Mouse (Mus musculus) embryonic facial prominence, embryonic 14.5 days (tissue): ENCODE data around the gene Rint1. TPM values are rescaled to one million over a fixed set of nuclear protein-coding genes. Genes with fewer than 3 reads are reported as not detected.
A peak's percentile ranks its signal among the peaks of the same experiment; 100 is the strongest.
"Not testable (repeated sequence)": the region's sequence is repeated elsewhere in the genome, so short reads cannot be mapped to it uniquely, and the experiment has no call there.

Experiments used
- ATAC-seq: fragments of 200-750 bp; cut with Nextera tagmentation; 2 replicates; pipeline ENCODE4 v1.8.0; 2017; ENCODE audit warnings: low read depth, moderate number of reproducible peaks, moderate TSS enrichment
- DNase-seq: peaks from one replicate; pipeline ENCODE4 v3.0.0-alpha.2; 2015; ENCODE audit warnings: low spot score
- H3K27ac ChIP-seq: fragments of 300-500 bp; sonication (generic); replicated peaks from 2 replicates; pipeline ENCODE4 v1.5.1; 2014; ENCODE audit warnings: low read depth, mild to moderate bottlenecking, low read length, moderate library complexity
- H3K27me3 ChIP-seq: fragments of 300-500 bp; sonication (generic); replicated peaks from 2 replicates; pipeline ENCODE4 v1.6.1; 2014; ENCODE audit warnings: low read length; ENCODE audit not compliant: control insufficient read depth, insufficient read depth
- H3K36me3 ChIP-seq: fragments of 300-500 bp; sonication (generic); 2 replicates; pipeline ENCODE4 v1.6.1; 2014; ENCODE audit warnings: low read length, mixed read lengths; ENCODE audit not compliant: control insufficient read depth, insufficient read depth
- H3K4me1 ChIP-seq: fragments of 300-500 bp; sonication (generic); 2 replicates; pipeline ENCODE4 v1.6.1; 2014; ENCODE audit warnings: antibody characterized with exemption, low read length; ENCODE audit not compliant: control insufficient read depth, insufficient read depth
- H3K4me2 ChIP-seq: fragments of 300-500 bp; sonication (generic); 2 replicates; pipeline ENCODE4 v1.6.1; 2014; ENCODE audit warnings: low read depth, mild to moderate bottlenecking, low read length, moderate library complexity, mixed read lengths
- H3K4me3 ChIP-seq: fragments of 300-500 bp; sonication (generic); 2 replicates; pipeline ENCODE4 v1.5.1; 2014; ENCODE audit warnings: low read depth, mild to moderate bottlenecking, low read length
- H3K9ac ChIP-seq: fragments of 300-500 bp; sonication (generic); 2 replicates; pipeline ENCODE4 v1.6.1; 2014; ENCODE audit warnings: low read depth, mild to moderate bottlenecking, low read length, moderate library complexity, mixed read lengths
- H3K9me3 ChIP-seq: fragments of 300-500 bp; sonication (generic); 2 replicates; pipeline ENCODE4 v1.6.1; 2016; ENCODE audit warnings: low read length; ENCODE audit not compliant: control insufficient read depth
- WGBS: fragments of 180-500 bp; shearing (Covaris S2); extraction: QIAGEN DNeasy Blood & Tissue Kit; methylation state at CpG from one replicate; pipeline ENCODE4 v1.1.7; 2014; 5-methylcytosine and 5-hydroxymethylcytosine counted together
- polyA plus RNA-seq: library from polyadenylated mRNA; unstranded; fragments of >200 nt; fragmentation: Nextera tagmentation; extraction: Ambion mirVana; gene quantifications from 2 replicates; pipeline ENCODE4 v1.2.1, GENCODE M21; 2014

Rint1 gene
- polyA plus RNA-seq, 1 experiment from 2014 or later, result 27.1 TPM

- Histone ChIP-seq H3K36me3 (peaks cover 90% of the 10 kb centered on the region), H3K27ac (no peak overlapping the region), H3K4me2 (no peak overlapping the region), H3K4me3 (no peak overlapping the region), H3K4me1 (no peaks in the 10 kb centered on the region), H3K9me3 (no peaks in the 10 kb centered on the region), H3K9ac (no peak overlapping the region), H3K27me3 (no peaks in the 10 kb centered on the region)
- 80% methylated on average over 5 of the region's 5 CpGs for WGBS
- ATAC-seq (no peak), DNase-seq (no peak)
These were observed 27.3 kb downstream of the Rint1 start for GRCm38 (mm10) chr5:23814841-23815240.

GRCm38 (mm10) chr5:23816681-23817080 is 29.2 kb downstream of the Rint1 start:
- Histone ChIP-seq H3K4me1 (no peaks in the 10 kb centered on the region), H3K9me3 (no peaks in the 10 kb centered on the region), H3K36me3 (peaks cover 80% of the 10 kb centered on the region), H3K9ac (no peak overlapping the region), H3K4me2 (no peak overlapping the region), H3K27me3 (no peaks in the 10 kb centered on the region), H3K4me3 (no peak overlapping the region), H3K27ac (no peak overlapping the region)
- ATAC-seq, result no peak
- WGBS, result 89% methylated on average over 15 of the region's 15 CpGs
- DNase-seq, result no peak

- H3K4me2 ChIP-seq, result no peak overlapping the region
- 70% methylated on average over 11 of the region's 11 CpGs for WGBS
- no peak for DNase-seq
- H3K36me3 ChIP-seq, result peaks cover 28% of the 10 kb centered on the region
- no peak overlapping the region for H3K9ac ChIP-seq
- H3K4me3 ChIP-seq, result no peak overlapping the region
- H3K9me3 ChIP-seq, result no peaks in the 10 kb centered on the region
- ATAC-seq, result 0 out of 2 replicates have a peak, but pooled peaks have one; percentile 7
- no peaks in the 10 kb centered on the region for H3K27me3 ChIP-seq
- no peak overlapping the region for H3K27ac ChIP-seq
- H3K4me1 ChIP-seq, result no peaks in the 10 kb centered on the region
These were observed 34.8 kb downstream of the Rint1 start for GRCm38 (mm10) chr5:23822306-23822705.

- WGBS, result 78% methylated on average over 8 of the region's 8 CpGs
- ATAC-seq, result no peak; the same call in 1 of the 2 replicates
- H3K4me3 ChIP-seq, result no peak overlapping the region
- H3K27me3 ChIP-seq, result no peaks in the 10 kb centered on the region
- no peaks in the 10 kb centered on the region for H3K9me3 ChIP-seq
- no peak overlapping the region for H3K4me2 ChIP-seq
- no peak overlapping the region for H3K27ac ChIP-seq
- no peaks in the 10 kb centered on the region for H3K4me1 ChIP-seq
- no peak overlapping the region for H3K9ac ChIP-seq
- peaks cover 12% of the 10 kb centered on the region for H3K36me3 ChIP-seq
- DNase-seq, result no peak
These were observed 36.7 kb downstream of the Rint1 start for GRCm38 (mm10) chr5:23824171-23824733.

DNA sequence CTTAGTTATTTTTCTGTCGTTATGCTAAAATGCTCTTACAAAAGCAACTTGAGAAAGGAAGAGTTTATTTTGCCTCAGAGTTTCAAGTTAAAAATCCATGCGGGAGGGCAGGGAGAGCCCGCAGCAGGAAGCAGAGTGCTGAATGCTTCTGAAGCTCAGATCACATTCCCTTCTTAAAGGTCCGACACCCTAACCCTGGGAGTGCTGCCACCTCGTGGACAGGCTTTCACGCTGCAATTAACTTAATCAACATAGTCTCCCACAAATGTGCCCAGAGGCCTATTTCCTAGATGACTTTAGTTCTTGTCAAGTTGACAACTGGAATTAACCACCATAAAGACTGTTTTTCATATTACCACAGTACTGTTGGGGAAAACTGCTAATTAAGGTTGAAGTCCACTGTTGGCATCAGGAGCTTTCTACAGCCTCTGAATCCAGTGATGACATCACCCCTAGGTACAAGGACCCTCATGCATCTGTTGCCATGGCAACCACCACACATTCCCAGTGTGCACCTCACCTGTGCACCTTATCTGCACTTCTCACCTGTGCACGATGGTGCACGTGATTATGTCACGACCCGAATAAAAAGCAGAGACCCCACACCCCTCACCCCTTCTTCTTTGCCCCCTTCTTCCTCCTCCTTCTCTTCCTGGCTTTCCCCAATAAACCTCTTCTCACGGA is 39.0 kb downstream of the Rint1 start:
- no peak overlapping the region for H3K27ac ChIP-seq
- 35% methylated on average over 11 of the region's 11 CpGs for WGBS
- ATAC-seq, result no peak
- H3K4me2 ChIP-seq, result no peak overlapping the region
- peaks cover 3% of the 10 kb centered on the region; the same call in 1 of the 2 replicates for H3K27me3 ChIP-seq
- H3K4me3 ChIP-seq, result no peak overlapping the region
- no peak overlapping the region for H3K9ac ChIP-seq
- DNase-seq, result peak; percentile 66
- no peaks in the 10 kb centered on the region for H3K36me3 ChIP-seq
- H3K4me1 ChIP-seq, result no peaks in the 10 kb centered on the region
- no peaks in the 10 kb centered on the region for H3K9me3 ChIP-seq

DNA sequence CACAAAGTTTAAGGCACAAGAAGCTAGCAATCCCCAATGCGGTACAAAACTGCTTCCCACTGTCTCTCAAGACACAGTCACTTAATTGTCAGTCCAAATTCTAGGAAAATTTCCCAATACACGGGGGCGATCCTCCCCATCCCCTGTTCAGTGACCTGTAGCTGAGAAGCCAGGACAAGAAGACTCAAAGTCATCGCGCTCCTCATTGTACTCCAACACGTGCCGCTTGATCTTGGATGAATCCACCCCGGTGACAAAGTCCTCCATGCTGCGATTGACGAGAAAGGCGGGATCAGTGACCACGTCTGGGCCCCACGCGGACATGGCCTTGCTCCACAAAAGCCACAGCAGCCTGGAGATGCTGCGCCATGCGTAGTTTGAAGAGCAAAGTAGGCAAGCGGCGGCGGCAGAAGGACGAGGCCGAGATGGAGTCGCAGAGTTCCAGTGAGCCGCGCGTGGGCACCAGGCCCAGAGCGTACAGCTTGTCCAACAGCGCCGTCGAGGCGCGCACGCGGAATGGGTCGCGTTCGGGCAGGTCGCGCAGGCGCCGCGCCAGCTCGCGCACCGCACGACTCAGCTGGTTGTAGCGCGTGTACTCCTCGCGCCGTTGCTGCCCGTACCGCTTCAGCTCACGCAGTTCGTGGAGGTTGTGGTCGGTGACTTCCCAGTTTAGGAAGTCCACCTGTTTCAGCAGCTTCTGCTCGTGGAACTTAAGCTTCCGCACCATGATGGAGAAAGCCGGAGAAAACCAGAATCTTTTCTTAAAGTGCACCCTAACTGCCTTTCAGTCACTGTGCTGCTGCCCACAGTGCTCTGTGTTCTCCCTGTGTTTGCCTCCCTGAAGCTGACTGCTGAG is 43.6 kb downstream of the Rint1 start:
- Histone ChIP-seq H3K27ac (no peak overlapping the region), H3K9ac (no peak overlapping the region), H3K36me3 (no peaks in the 10 kb centered on the region), H3K9me3 (no peaks in the 10 kb centered on the region), H3K4me3 (peak overlapping the region; percentile 14), H3K27me3 (peaks cover 8% of the 10 kb centered on the region), H3K4me1 (no peaks in the 10 kb centered on the region), H3K4me2 (peak overlapping the region; percentile 41)
- DNase-seq (no peak), ATAC-seq (no peak)
- 42% methylated on average over 44 of the region's 58 CpGs for WGBS

- not testable (repeated sequence) for H3K27ac ChIP-seq, H3K27me3 ChIP-seq, H3K4me1 ChIP-seq, H3K4me3 ChIP-seq, H3K9ac ChIP-seq, ATAC-seq, DNase-seq, H3K9me3 ChIP-seq, H3K4me2 ChIP-seq
- WGBS, result 55% methylated on average over 1 of the region's 1 CpGs
- peaks cover 19% of the 10 kb centered on the region for H3K36me3 ChIP-seq
These were observed 48.2 kb downstream of the Rint1 start for GRCm38 (mm10) chr5:23835691-23836090.

DNA sequence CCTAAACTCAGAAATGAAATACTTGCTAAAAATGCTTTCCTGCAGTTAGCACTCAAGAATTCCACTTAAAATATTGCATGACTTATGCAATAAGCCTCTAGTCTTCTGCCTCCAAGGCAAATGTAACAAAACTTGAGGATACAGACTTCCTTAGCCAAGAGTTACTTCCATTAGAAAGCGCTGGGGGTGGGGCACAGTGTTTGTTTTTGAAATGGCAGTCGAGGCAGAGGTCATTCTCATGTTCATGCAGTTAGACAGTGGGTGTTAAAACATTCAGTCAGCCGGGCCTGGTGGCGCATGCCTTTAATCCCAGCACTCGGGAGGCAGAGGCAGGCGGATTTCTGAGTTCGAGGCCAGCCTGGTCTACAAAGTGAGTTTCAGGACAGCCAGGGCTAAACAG is 50.6 kb downstream of the Rint1 start:
- Histone ChIP-seq H3K36me3 (peaks cover 19% of the 10 kb centered on the region), H3K9ac (no peak overlapping the region), H3K9me3 (no peaks in the 10 kb centered on the region), H3K27ac (no peak overlapping the region), H3K4me1 (0 out of 2 replicates have a peak, but pooled peaks cover 4% of the 10 kb centered on the region), H3K4me2 (no peak overlapping the region), H3K4me3 (no peak overlapping the region), H3K27me3 (no peaks in the 10 kb centered on the region)
- 93% methylated on average over 7 of the region's 7 CpGs for WGBS
- no peak for DNase-seq
- ATAC-seq, result no peak
